In genomic region chr15:84446997-84447396, GRCm38 (mm10) we compare ENCODE assay signal across 8 mouse cellular contexts. TPM values are rescaled to one million over a fixed set of nuclear protein-coding genes. Genes with fewer than 3 reads are reported as not detected.
A peak's percentile ranks its signal among the peaks of the same experiment; 100 is the strongest.
DNase-seq lines count a peak whose midpoint lies in the region; ATAC-seq and TF ChIP-seq lines count a peak whose summit lies in the region.

Shisal1 (minus strand) TSS chr15:84447097.

- no peak for TF ChIP-seq EP300 in stomach, postnatal 0 days (optimal IDR thresholded peaks at IDR 0.05)

- H3K9me3 ChIP-seq in megakaryocyte, embryonic 14.5 days = no peaks in the 10 kb centered on the region
- no peaks in the 10 kb centered on the region for H3K9me3 ChIP-seq in limb, embryonic 12.5 days
- H3K9me3 ChIP-seq in stomach, postnatal 0 days (ENCODE audit: control insufficient read depth, low read length) = no peaks in the 10 kb centered on the region

- no peaks in the 10 kb centered on the region for H3K36me3 ChIP-seq in megakaryocyte, embryonic 14.5 days (replicated peaks; ENCODE audit: low read length)
- no peaks in the 10 kb centered on the region for H3K36me3 ChIP-seq in limb, embryonic 12.5 days
- no peaks in the 10 kb centered on the region for H3K36me3 ChIP-seq in stomach, postnatal 0 days (ENCODE audit: control insufficient read depth, insufficient read depth, low read length)

- peak within 1 kb of the TSS; percentile 65 for H3K9ac ChIP-seq in limb, embryonic 12.5 days (replicated peaks)
- peak within 1 kb of the TSS; percentile 50 for H3K9ac ChIP-seq in stomach, postnatal 0 days (ENCODE audit: low read length)

- WGBS in limb, embryonic 12.5 days = 14% methylated on average over 9 of the region's 9 CpGs
- 13% methylated on average over 9 of the region's 9 CpGs for WGBS in stomach, postnatal 0 days

- peaks cover 11% of the 10 kb centered on the region for H3K4me1 ChIP-seq in megakaryocyte, embryonic 14.5 days
- peaks cover 45% of the 10 kb centered on the region for H3K4me1 ChIP-seq in limb, embryonic 12.5 days (replicated peaks)
- H3K4me1 ChIP-seq in stomach, postnatal 0 days (replicated peaks; ENCODE audit: control insufficient read depth, insufficient read depth) = peaks cover 4% of the 10 kb centered on the region

- peak within 1 kb of the TSS; percentile 99 for H3K4me2 ChIP-seq in limb, embryonic 12.5 days
- peak within 1 kb of the TSS; percentile 68 for H3K4me2 ChIP-seq in stomach, postnatal 0 days (replicated peaks; ENCODE audit: low read depth)

- no peak within 1 kb of the TSS for H3K27ac ChIP-seq in gastrocnemius, adult 2 months
- no peak within 1 kb of the TSS for H3K27ac ChIP-seq in limb, embryonic 12.5 days
- H3K27ac ChIP-seq in stomach, postnatal 0 days (replicated peaks) = no peak within 1 kb of the TSS

- H3K27me3 ChIP-seq in megakaryocyte, embryonic 14.5 days (replicated peaks) = peaks cover 97% of the 10 kb centered on the region
- peaks cover 93% of the 10 kb centered on the region for H3K27me3 ChIP-seq in limb, embryonic 12.5 days
- H3K27me3 ChIP-seq in stomach, postnatal 0 days (ENCODE audit: control insufficient read depth, insufficient read depth, low read length) = peaks cover 3% of the 10 kb centered on the region; the same call in 1 of the 2 replicates

- peak within 1 kb of the TSS; percentile 68 for H3K4me3 ChIP-seq in gastrocnemius, adult 2 months
- H3K4me3 ChIP-seq in megakaryocyte, embryonic 14.5 days (replicated peaks) = peak within 1 kb of the TSS; percentile 28
- peak within 1 kb of the TSS; percentile 59 for H3K4me3 ChIP-seq in limb, embryonic 12.5 days (replicated peaks)
- H3K4me3 ChIP-seq in stomach, postnatal 0 days (ENCODE audit: low read depth, low read length) = peak within 1 kb of the TSS; percentile 41

- no peak for ATAC-seq in megakaryocyte, adult 5-6 weeks (ENCODE audit: poor library complexity, severe bottlenecking)
- ATAC-seq in limb, embryonic 12.5 days (ENCODE audit: insufficient number of reproducible peaks, insufficient read depth, low FRiP score, low TSS enrichment, low read depth) = no peak
- no peak for ATAC-seq in stomach, postnatal 0 days (ENCODE audit: low FRiP score, low TSS enrichment)
- no peak for ATAC-seq in cerebellum, adult (ENCODE audit: insufficient number of reproducible peaks, low FRiP score, low TSS enrichment)

- no peak for DNase-seq in gastrocnemius, adult 2 months
- no peak for DNase-seq in gastrocnemius, adult 8-10 months (ENCODE audit: low spot score in 2 of 2)
- DNase-seq in stomach, postnatal 0 days (ENCODE audit: low spot score) = no peak
- no peak for DNase-seq in retina, embryonic 14.5 days (ENCODE audit: low spot score)

- intact Hi-C loops in gastrocnemius, adult 2 months (cut with DNase I) = loop anchor here (10.0 kb wide), 2 partner anchors 162 to 168 kb away; no protein-coding TSS in a partner anchor

- no peak for TF ChIP-seq CTCF in gastrocnemius, adult 2 months (IDR thresholded peaks at IDR 0.05)
- no peak for TF ChIP-seq CTCF in stomach, postnatal 0 days (IDR thresholded peaks at IDR 0.05; ENCODE audit: low read depth)

RNA-seq across cellular contexts. Expression of gene Shisal1, which starts in this region (rescaled TPM):
- under 1 TPM; 0.23 to 0.56 TPM for total RNA-seq in gastrocnemius, adult 2 months (2021)
- total RNA-seq in gastrocnemius, adult 8-10 months (2022) = 1 to 10 TPM in 2 of 4 experiments, under 1 TPM in 2; 0.31 to 1.1 (median 0.76) TPM
- polyA plus RNA-seq in megakaryocyte, embryonic 14.5 days (2012; ENCODE audit: insufficient read depth, low replicate concordance) = not detected in 2 replicates
- total RNA-seq in megakaryocyte, adult 5-6 weeks (2015) = not detected in 2 replicates
- not detected in 2 replicates for total RNA-seq in megakaryocyte, adult 5-6 weeks (2017)
- 1.3 and 1.8 TPM in 2 replicates for polyA plus RNA-seq in limb, embryonic 12.5 days (2016; fragmentation: Nextera tagmentation; extraction: Ambion mirVana)
- polyA plus RNA-seq in stomach, postnatal 0 days (2015; fragmentation: Nextera tagmentation; extraction: Ambion mirVana) = 0.82 and 1.1 TPM in 2 replicates
